Mouse (Mus musculus): Measurements from ENCODE around the gene Ocln. TPM values are rescaled to one million over a fixed set of nuclear protein-coding genes. Genes with fewer than 3 reads are reported as not detected.

The Ocln gene
- polyA plus RNA-seq, 1 experiment: 0.57 TPM

GRCm38 (mm10) chr13:100518191-100518590 is 34.3 kb downstream of the Ocln start:
- TF ChIP-seq GATA1 (IDR thresholded peaks at IDR 0.05; ENCODE audit: low read length): no peak

- no peak for TF ChIP-seq GATA1 (IDR thresholded peaks at IDR 0.05; ENCODE audit: low read length)
These were observed 34.8 kb downstream of the Ocln start for GRCm38 (mm10) chr13:100517652-100518153.

- no peak for TF ChIP-seq GATA1 (IDR thresholded peaks at IDR 0.05; ENCODE audit: low read length)
These were observed 36.1 kb downstream of the Ocln start for GRCm38 (mm10) chr13:100516213-100517105.

GRCm38 (mm10) chr13:100512792-100513191 is 39.7 kb downstream of the Ocln start:
- TF ChIP-seq GATA1 (IDR thresholded peaks at IDR 0.05; ENCODE audit: low read length): no peak

GRCm38 (mm10) chr13:100511860-100512364 is 40.6 kb downstream of the Ocln start:
- no peak for TF ChIP-seq GATA1 (IDR thresholded peaks at IDR 0.05; ENCODE audit: low read length)

GRCm38 (mm10) chr13:100511146-100511859 is 41.2 kb downstream of the Ocln start:
- TF ChIP-seq GATA1 (IDR thresholded peaks at IDR 0.05; ENCODE audit: low read length): no peak

GRCm38 (mm10) chr13:100495337-100495736 is 57.2 kb downstream of the Ocln start:
- TF ChIP-seq GATA1 (IDR thresholded peaks at IDR 0.05; ENCODE audit: low read length): no peak

GRCm38 (mm10) chr13:100493313-100493712 is 59.2 kb downstream of the Ocln start:
- no peak for TF ChIP-seq GATA1 (IDR thresholded peaks at IDR 0.05; ENCODE audit: low read length)

GRCm38 (mm10) chr13:100492061-100492787 is 60.3 kb downstream of the Ocln start, which contains the start of gene Gtf2h2:
Gene Gtf2h2, minus strand, starts transcription at chr13:100492579.
- TF ChIP-seq GATA1 (IDR thresholded peaks at IDR 0.05; ENCODE audit: low read length): no peak

- no peak for TF ChIP-seq GATA1 (IDR thresholded peaks at IDR 0.05; ENCODE audit: low read length)
These were observed 60.9 kb downstream of the Ocln start for GRCm38 (mm10) chr13:100491623-100492022.

GRCm38 (mm10) chr13:100490424-100490823 is 62.1 kb downstream of the Ocln start:
- TF ChIP-seq GATA1 (IDR thresholded peaks at IDR 0.05; ENCODE audit: low read length): no peak

GRCm38 (mm10) chr13:100483610-100484009 is 68.9 kb downstream of the Ocln start:
- TF ChIP-seq GATA1 (IDR thresholded peaks at IDR 0.05; ENCODE audit: low read length): no peak

- no peak for TF ChIP-seq GATA1 (IDR thresholded peaks at IDR 0.05; ENCODE audit: low read length)
These were observed 88.8 kb downstream of the Ocln start for GRCm38 (mm10) chr13:100463527-100464222.

- TF ChIP-seq GATA1 (IDR thresholded peaks at IDR 0.05; ENCODE audit: low read length): no peak
These were observed 91.2 kb downstream of the Ocln start for GRCm38 (mm10) chr13:100461336-100461735.
